Comparison of ENCODE assay signal across 21 mouse cellular contexts in genomic region chr1:119401249-119401648, GRCm38 (mm10). TPM values are rescaled to one million over a fixed set of nuclear protein-coding genes. Genes with fewer than 3 reads are reported as not detected.
"Had no signal": no experiment of that assay in that cellular context is flagged by ENCODE, and none has a peak within 500 bp of the region (broad histone marks: within the 10 kb centered on the region; RNA-seq: fewer than 3 reads in every experiment).

No protein-coding gene starts in this region.

- H3K36me3 ChIP-seq: liver, embryonic 13.5 days; midbrain, embryonic 12.5 days; midbrain, embryonic 15.5 days; neural tube, embryonic 12.5 days; neural tube, embryonic 15.5 days had no signal

- H3K4me3 ChIP-seq: layer of hippocampus, adult 2 months; left cerebral cortex, adult 2 months; liver, embryonic 13.5 days; midbrain, embryonic 12.5 days; midbrain, embryonic 15.5 days; neural tube, embryonic 12.5 days; neural tube, embryonic 15.5 days had no signal

- H3K9ac ChIP-seq: liver, embryonic 13.5 days; lung, embryonic 14.5 days; midbrain, embryonic 12.5 days; midbrain, embryonic 15.5 days; neural tube, embryonic 12.5 days; neural tube, embryonic 15.5 days had no signal

- DNase-seq: kidney, postnatal 25 days; layer of hippocampus, postnatal 36 days; liver, embryonic 13.5 days; lung, embryonic 14.5 days; right cerebral cortex, adult 18-20 months; right cerebral cortex, postnatal 14 days; right cerebral cortex, postnatal 4 days; thymus, adult 2 months; thymus, postnatal 14 days; thymus, postnatal 4 days had no signal

- H3K4me2 ChIP-seq: liver, embryonic 13.5 days; lung, embryonic 14.5 days; midbrain, embryonic 12.5 days; midbrain, embryonic 15.5 days; neural tube, embryonic 12.5 days; neural tube, embryonic 15.5 days had no signal

- H3K27ac ChIP-seq: kidney, postnatal 0 days; layer of hippocampus, adult 2 months; left cerebral cortex, adult 2 months; liver, embryonic 13.5 days; macrophage; midbrain, embryonic 12.5 days; midbrain, embryonic 15.5 days; neural tube, embryonic 12.5 days; neural tube, embryonic 15.5 days; stomach, postnatal 0 days had no signal

- H3K27me3 ChIP-seq: liver, embryonic 13.5 days; neural tube, embryonic 12.5 days; neural tube, embryonic 15.5 days had no signal

- ATAC-seq: lung, postnatal 0 days; midbrain, embryonic 15.5 days had no signal

- H3K9me3 ChIP-seq: liver, embryonic 13.5 days; midbrain, embryonic 12.5 days; midbrain, embryonic 15.5 days; neural tube, embryonic 12.5 days; neural tube, embryonic 15.5 days had no signal

- H3K4me1 ChIP-seq: liver, embryonic 13.5 days; midbrain, embryonic 15.5 days; neural tube, embryonic 12.5 days; neural tube, embryonic 15.5 days had no signal

RNA-seq across cellular contexts. Expression of gene Inhbb, which starts 20.8 kb away (rescaled TPM):
- total RNA-seq: megakaryocyte, adult 5-6 weeks had no signal
